Mouse (Mus musculus) CD4-positive helper T cell, adult 2 months (primary cell): ENCODE data around the gene Olfr959.

Experiments
- DNase-seq: peaks from one replicate; pipeline ENCODE4 v3.0.0-alpha.2; 2012; ENCODE audit warnings: low read depth, missing footprints, low spot score

Gene Olfr959

GRCm38 (mm10) chr9:39575469-39575868, at the start of gene Olfr959:
Gene Olfr959 (minus strand): TSS chr9:39575569.
- no peak for DNase-seq

GRCm38 (mm10) chr9:39624711-39625110, 49.3 kb upstream of the Olfr959 start:
- no peak for DNase-seq

GRCm38 (mm10) chr9:39623783-39624182, 48.4 kb upstream of the Olfr959 start:
- DNase-seq = no peak

- no peak for DNase-seq
These were observed 45.7 kb upstream of the Olfr959 start, which contains the start of gene Olfr960 for GRCm38 (mm10) chr9:39621073-39621472. Gene Olfr960 (plus strand): TSS chr9:39621373.

- no peak for DNase-seq
These were observed 36.6 kb upstream of the Olfr959 start for GRCm38 (mm10) chr9:39611953-39612352.

- no peak for DNase-seq
These were observed 35.0 kb upstream of the Olfr959 start, which contains the start of gene Olfr148 for GRCm38 (mm10) chr9:39610355-39610754. Gene Olfr148 (plus strand): TSS chr9:39610655.

- DNase-seq = no peak
These were observed 33.1 kb upstream of the Olfr959 start for GRCm38 (mm10) chr9:39608497-39608896.

- DNase-seq = no peak
These were observed 28.7 kb upstream of the Olfr959 start, which contains the start of gene AW551984 for GRCm38 (mm10) chr9:39603999-39604453. Gene AW551984 (minus strand): TSS chr9:39604403.

- no peak for DNase-seq
These were observed 28.0 kb upstream of the Olfr959 start for GRCm38 (mm10) chr9:39603333-39603845.

- no peak for DNase-seq
These were observed 27.4 kb upstream of the Olfr959 start for GRCm38 (mm10) chr9:39602536-39603332.

GRCm38 (mm10) chr9:39577050-39577449, 1.7 kb upstream of the Olfr959 start:
- no peak for DNase-seq

- no peak for DNase-seq
These were observed 17.1 kb downstream of the Olfr959 start for GRCm38 (mm10) chr9:39558349-39558647.

- DNase-seq = no peak
These were observed 17.6 kb downstream of the Olfr959 start for GRCm38 (mm10) chr9:39557529-39558348.

- DNase-seq = no peak
These were observed 21.4 kb downstream of the Olfr959 start, which contains the start of gene Olfr958 for GRCm38 (mm10) chr9:39553946-39554345. Gene Olfr958 (minus strand): TSS chr9:39554054.

GRCm38 (mm10) chr9:39550806-39551205, 24.6 kb downstream of the Olfr959 start:
- no peak for DNase-seq

GRCm38 (mm10) chr9:39523616-39524285, 51.6 kb downstream of the Olfr959 start:
- DNase-seq = no peak
